Comparison of ENCODE assay signal across 13 mouse cellular contexts in the genomic region with DNA sequence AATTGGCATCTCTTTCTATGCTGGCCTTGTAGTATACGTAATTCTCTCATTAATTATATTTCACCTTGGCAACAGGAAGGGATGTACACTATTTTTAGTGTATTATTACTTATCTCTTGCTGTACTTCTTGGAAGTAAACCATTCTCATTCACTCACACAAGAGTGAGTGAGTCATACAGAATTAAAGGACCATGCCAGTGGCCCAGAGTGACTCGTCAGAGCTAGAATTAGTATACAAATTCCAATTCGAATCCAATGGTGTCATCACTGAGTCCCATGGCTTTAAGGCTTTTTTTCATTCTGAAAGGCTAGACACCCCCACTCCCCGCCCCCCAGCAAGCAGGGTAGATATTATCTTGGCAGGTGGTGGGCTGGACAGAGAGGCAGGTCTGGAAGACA.
"Had no signal": no experiment of that assay in that cellular context is flagged by ENCODE, and none has a peak within 500 bp of the region (broad histone marks: within the 10 kb centered on the region; RNA-seq: fewer than 3 reads in every experiment).

No protein-coding gene starts in this region.

- H3K36me3 ChIP-seq: liver, embryonic 13.5 days; stomach, embryonic 15.5 days had no signal

- H3K9ac ChIP-seq: liver, embryonic 13.5 days; stomach, embryonic 15.5 days had no signal

- H3K27ac ChIP-seq: left cerebral cortex, adult 2 months; liver, embryonic 13.5 days; stomach, embryonic 15.5 days had no signal

- H3K27me3 ChIP-seq: stomach, embryonic 15.5 days had no signal

- H3K9me3 ChIP-seq: liver, embryonic 13.5 days; stomach, embryonic 15.5 days had no signal

- H3K4me1 ChIP-seq: liver, embryonic 13.5 days; stomach, embryonic 15.5 days had no signal

- H3K4me3 ChIP-seq: left cerebral cortex, adult 2 months; liver, embryonic 13.5 days; stomach, embryonic 15.5 days had no signal

- DNase-seq: kidney, adult 9 months; kidney, postnatal 14 days; kidney, postnatal 4 days; liver, embryonic 13.5 days; lung, adult 2 months; lung, postnatal 14 days; lung, postnatal 4 days; midbrain, embryonic 14.5 days; thymus, adult 2 months; thymus, postnatal 14 days; thymus, postnatal 4 days had no signal
